Comparison of ENCODE assay signal across 10 mouse cellular contexts in the genomic region with DNA sequence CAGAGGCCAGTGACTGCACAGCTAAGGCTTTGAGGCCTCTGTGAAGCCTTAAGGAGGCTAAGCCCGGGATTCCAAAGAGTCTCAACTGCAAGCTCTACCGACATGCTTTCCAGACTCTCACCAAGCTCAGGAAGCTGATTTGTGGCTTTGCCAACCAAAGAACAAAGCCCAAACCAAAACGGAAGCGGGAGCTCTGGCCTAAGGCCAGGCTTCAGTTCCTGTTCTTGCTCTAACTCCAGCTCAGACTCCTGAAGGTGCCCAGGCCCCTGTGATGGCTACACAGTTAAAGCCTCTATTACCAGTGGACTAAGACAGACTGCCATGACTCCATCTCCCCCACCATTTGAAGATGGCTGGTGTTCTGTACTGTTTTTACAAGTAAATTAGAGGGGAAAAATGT. TPM values are rescaled to one million over a fixed set of nuclear protein-coding genes. Genes with fewer than 3 reads are reported as not detected.
DNase-seq lines count a peak whose midpoint lies in the region; ATAC-seq and TF ChIP-seq lines count a peak whose summit lies in the region.
"Had no signal": no experiment of that assay in that cellular context is flagged by ENCODE, and none has a peak within 500 bp of the region (broad histone marks: within the 10 kb centered on the region; RNA-seq: fewer than 3 reads in every experiment).

No protein-coding gene starts in this region.

- H3K9ac ChIP-seq in heart, embryonic 13.5 days: no peak overlapping the region
- H3K9ac ChIP-seq in limb, embryonic 14.5 days (ENCODE audit: low read depth, low read length, severe bottlenecking): no peak overlapping the region
- no peak overlapping the region for H3K9ac ChIP-seq in midbrain, embryonic 16.5 days (ENCODE audit: low read depth, low read length)
- H3K9ac ChIP-seq: embryonic facial prominence, embryonic 15.5 days; limb, embryonic 13.5 days had no signal

- H3K9me3 ChIP-seq in heart, embryonic 13.5 days: no peaks in the 10 kb centered on the region
- H3K9me3 ChIP-seq in limb, embryonic 14.5 days (ENCODE audit: control insufficient read depth, low read length): no peaks in the 10 kb centered on the region
- no peaks in the 10 kb centered on the region for H3K9me3 ChIP-seq in midbrain, embryonic 16.5 days (replicated peaks; ENCODE audit: control insufficient read depth, low read length, poor library complexity, severe bottlenecking)
- H3K9me3 ChIP-seq: embryonic facial prominence, embryonic 15.5 days; limb, embryonic 13.5 days had no signal

- no peak for TF ChIP-seq POLR2A in limb, embryonic 14.5 days (IDR thresholded peaks at IDR 0.05; ENCODE audit: borderline replicate concordance, extremely low read depth, insufficient read depth, insufficient read length)

- 38% methylated on average over 4 of the region's 4 CpGs for WGBS in heart, embryonic 13.5 days
- WGBS in limb, embryonic 14.5 days: 43% methylated on average over 4 of the region's 4 CpGs
- 52% methylated on average over 4 of the region's 4 CpGs for WGBS in midbrain, embryonic 16.5 days

- H3K27ac ChIP-seq in heart, embryonic 13.5 days (replicated peaks): peak overlapping the region; percentile 74
- no peak overlapping the region for H3K27ac ChIP-seq in limb, embryonic 14.5 days (replicated peaks; ENCODE audit: low read depth, low read length)
- no peak overlapping the region for H3K27ac ChIP-seq in midbrain, embryonic 16.5 days (ENCODE audit: low read length)
- H3K27ac ChIP-seq: embryonic facial prominence, embryonic 15.5 days; limb, embryonic 13.5 days had no signal

- DNase-seq in left cerebral cortex, postnatal 10 days (ENCODE audit: extremely low spot score in 1 of 2, low spot score in 2 of 2): peak; percentile 19 to 79
- DNase-seq in left cerebral cortex, adult 8-10 months (ENCODE audit: low spot score in 2 of 2): no peak
- DNase-seq in adrenal gland, adult 8-10 months: peak; percentile 39
- DNase-seq in limb, embryonic 14.5 days (ENCODE audit: low spot score): peak; percentile 38
- peak; percentile 26 to 31 for DNase-seq in spleen, postnatal 36 days (ENCODE audit: low spot score in 2 of 2)
- DNase-seq in cerebellum, postnatal 36 days: no peak

- intact Hi-C loops in left cerebral cortex, postnatal 10 days (cut with DNase I): no loop called here

- no peaks in the 10 kb centered on the region for H3K4me1 ChIP-seq in heart, embryonic 13.5 days
- H3K4me1 ChIP-seq in limb, embryonic 14.5 days (ENCODE audit: control insufficient read depth, insufficient read depth, low read length): no peaks in the 10 kb centered on the region
- no peaks in the 10 kb centered on the region for H3K4me1 ChIP-seq in midbrain, embryonic 16.5 days (ENCODE audit: control insufficient read depth, insufficient read depth, low read length)
- H3K4me1 ChIP-seq: embryonic facial prominence, embryonic 15.5 days; limb, embryonic 13.5 days had no signal

- no peak for ATAC-seq in heart, embryonic 13.5 days (ENCODE audit: extremely low read depth, insufficient number of reproducible peaks, low FRiP score, low TSS enrichment)
- no peak for ATAC-seq in limb, embryonic 14.5 days (ENCODE audit: low FRiP score, low read depth)
- ATAC-seq in midbrain, embryonic 16.5 days: no peak

- H3K4me2 ChIP-seq in heart, embryonic 13.5 days: no peak overlapping the region
- H3K4me2 ChIP-seq in limb, embryonic 14.5 days (replicated peaks; ENCODE audit: low read depth, low read length, severe bottlenecking): no peak overlapping the region
- H3K4me2 ChIP-seq in midbrain, embryonic 16.5 days (ENCODE audit: low read length): no peak overlapping the region
- H3K4me2 ChIP-seq: embryonic facial prominence, embryonic 15.5 days; limb, embryonic 13.5 days had no signal

- no peak overlapping the region for H3K4me3 ChIP-seq in heart, embryonic 13.5 days
- no peak overlapping the region for H3K4me3 ChIP-seq in limb, embryonic 14.5 days (replicated peaks; ENCODE audit: low read length)
- no peak overlapping the region for H3K4me3 ChIP-seq in midbrain, embryonic 16.5 days (ENCODE audit: low read depth, low read length)
- H3K4me3 ChIP-seq: embryonic facial prominence, embryonic 15.5 days; limb, embryonic 13.5 days had no signal

- H3K36me3 ChIP-seq in heart, embryonic 13.5 days: no peaks in the 10 kb centered on the region
- no peaks in the 10 kb centered on the region for H3K36me3 ChIP-seq in limb, embryonic 14.5 days (ENCODE audit: control insufficient read depth, insufficient read depth, low read length)
- H3K36me3 ChIP-seq in midbrain, embryonic 16.5 days (ENCODE audit: control insufficient read depth, insufficient read depth, low read length): no peaks in the 10 kb centered on the region
- H3K36me3 ChIP-seq: embryonic facial prominence, embryonic 15.5 days; limb, embryonic 13.5 days had no signal

- H3K27me3 ChIP-seq in heart, embryonic 13.5 days (replicated peaks): peaks cover 11% of the 10 kb centered on the region
- no peaks in the 10 kb centered on the region for H3K27me3 ChIP-seq in limb, embryonic 14.5 days (ENCODE audit: control insufficient read depth, insufficient read depth, low read length)
- H3K27me3 ChIP-seq in midbrain, embryonic 16.5 days (ENCODE audit: control insufficient read depth, insufficient read depth, low read depth, low read length): no peaks in the 10 kb centered on the region
- H3K27me3 ChIP-seq: embryonic facial prominence, embryonic 15.5 days; limb, embryonic 13.5 days had no signal

RNA-seq across cellular contexts. Expression of gene Rpn1, which starts 19.2 kb away (rescaled TPM):
- total RNA-seq in left cerebral cortex, postnatal 10 days (2021): 100 to 1,000 TPM; 179 to 193 TPM
- 100 to 1,000 TPM; 166 to 188 (median 171) TPM for total RNA-seq in left cerebral cortex, adult 8-10 months (2022)
- total RNA-seq in adrenal gland, adult 8-10 months (2022): 100 to 1,000 TPM; 275 to 361 (median 317) TPM
- 207 and 217 TPM in 2 replicates for polyA plus RNA-seq in heart, embryonic 13.5 days (2015; fragmentation: Nextera tagmentation; extraction: Ambion mirVana)
- 316 and 329 TPM in 2 replicates for polyA plus RNA-seq in limb, embryonic 14.5 days (2012; rRNA removed)
- polyA plus RNA-seq in limb, embryonic 14.5 days (2014; fragmentation: Nextera tagmentation; extraction: Ambion mirVana): 381 and 396 TPM in 2 replicates
- polyA plus RNA-seq in midbrain, embryonic 16.5 days (2015; fragmentation: Nextera tagmentation; extraction: Ambion mirVana): 321 and 328 TPM in 2 replicates

RNA-seq across cellular contexts. Expression of gene Rab7, which starts 20.0 kb away (rescaled TPM):
- total RNA-seq in left cerebral cortex, postnatal 10 days (2021): 100 to 1,000 TPM; 325 to 332 TPM
- 100 to 1,000 TPM; 323 to 394 (median 346) TPM for total RNA-seq in left cerebral cortex, adult 8-10 months (2022)
- total RNA-seq in adrenal gland, adult 8-10 months (2022): 100 to 1,000 TPM; 310 to 390 (median 354) TPM
- 195 and 206 TPM in 2 replicates for polyA plus RNA-seq in heart, embryonic 13.5 days (2015; fragmentation: Nextera tagmentation; extraction: Ambion mirVana)
- polyA plus RNA-seq in limb, embryonic 14.5 days (2012; rRNA removed): 185 and 208 TPM in 2 replicates
- polyA plus RNA-seq in limb, embryonic 14.5 days (2014; fragmentation: Nextera tagmentation; extraction: Ambion mirVana): 217 and 225 TPM in 2 replicates
- polyA plus RNA-seq in midbrain, embryonic 16.5 days (2015; fragmentation: Nextera tagmentation; extraction: Ambion mirVana): 357 and 370 TPM in 2 replicates

Comparison
In these comparisons a context has a peak if more than half of its experiments do, and no peak if none do; other contexts are left out.
1. DNase-seq: peak in left cerebral cortex, postnatal 10 days (2 of 2), adrenal gland, adult 8-10 months (single experiment), limb, embryonic 14.5 days (single experiment) and spleen, postnatal 36 days (2 of 2); none in left cerebral cortex, adult 8-10 months (0 of 2) and cerebellum, postnatal 36 days (0 of 2).